Mouse (Mus musculus): Measurements from ENCODE around the gene Gm10663.

Gm10663 gene

DNA sequence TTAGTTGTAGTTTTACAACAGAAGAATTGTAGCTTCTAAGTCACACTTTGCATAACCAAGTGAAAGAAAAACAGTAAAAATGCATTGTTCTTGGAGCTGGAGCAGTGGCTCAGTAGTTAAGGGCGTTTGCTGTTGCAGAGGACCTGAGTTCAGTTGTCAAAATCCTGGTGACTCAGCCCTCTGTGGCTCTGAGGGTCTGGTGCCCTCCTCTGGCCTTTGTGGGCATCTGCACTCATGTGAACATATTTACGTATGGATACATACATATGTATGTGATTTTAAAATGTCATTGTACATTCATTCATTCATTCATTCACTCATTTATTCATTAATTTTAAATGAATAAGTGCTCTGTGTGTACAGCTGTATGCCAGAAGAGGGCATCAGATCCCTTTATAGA, 10.8 kb downstream of the Gm10663 start:
- in situ Hi-C loops (cut with MboI, MseI) = no loop called here

GRCm38 (mm10) chr8:65087711-65088110, 12.9 kb downstream of the Gm10663 start:
- in situ Hi-C loops (cut with MboI, MseI) = no loop called here

DNA sequence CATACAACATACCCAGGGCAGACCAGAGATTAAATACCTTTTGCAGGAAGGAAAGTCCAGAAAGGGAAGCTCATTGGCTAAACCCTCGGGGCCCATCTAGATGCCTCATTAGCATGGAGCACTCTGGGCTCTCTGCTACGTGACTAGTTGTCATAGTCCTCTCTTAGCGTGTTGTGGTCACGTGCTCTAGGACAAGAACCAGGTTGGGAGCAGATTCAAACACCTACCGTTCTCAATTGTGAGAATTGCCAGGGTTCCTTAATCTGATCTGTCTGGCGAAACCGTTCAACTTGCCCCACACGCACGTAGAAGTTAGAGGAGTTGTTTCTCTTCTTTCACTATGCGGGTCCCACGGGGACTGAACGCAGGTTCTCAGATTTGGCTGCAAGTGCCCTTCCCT, 13.3 kb downstream of the Gm10663 start:
- in situ Hi-C loops (cut with MboI, MseI) = no loop called here

- in situ Hi-C loops (cut with MboI, MseI) = loop anchor here in 1 of 2 experiments (5.0 kb wide), 1 partner anchor 558 kb away; no protein-coding TSS in a partner anchor
Measured at GRCm38 (mm10) chr8:65089781-65090180, 14.9 kb downstream of the Gm10663 start.

DNA sequence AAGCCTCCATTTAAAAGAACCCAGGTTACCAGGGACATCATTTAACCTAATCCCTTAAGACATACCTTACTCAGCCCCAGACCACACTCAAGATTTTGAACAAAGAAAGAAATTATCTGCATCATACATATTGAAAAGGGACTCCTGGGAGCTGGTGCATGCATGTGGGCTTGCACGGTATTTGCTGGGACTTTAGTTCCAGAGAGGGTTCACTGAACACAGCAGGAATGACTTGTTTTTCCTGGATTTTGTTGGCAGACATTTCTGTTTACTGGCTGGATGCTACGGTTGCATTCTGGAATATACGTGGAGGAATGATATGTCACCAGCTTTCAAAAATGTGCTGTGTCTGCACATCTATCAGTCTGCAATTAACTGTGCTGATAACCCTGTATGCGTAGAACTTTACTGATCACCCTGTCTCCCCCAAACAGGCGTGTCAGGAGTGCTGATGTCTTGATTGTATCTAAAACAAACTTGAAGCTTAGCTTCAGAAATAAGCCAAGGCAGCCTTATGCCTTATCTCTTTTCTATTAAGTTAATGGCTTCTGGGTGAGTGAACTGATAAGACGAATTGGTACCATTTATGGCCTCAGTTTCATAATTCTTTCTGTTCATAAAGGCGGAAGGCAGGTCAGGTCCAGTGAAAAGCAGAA, 23.1 kb downstream of the Gm10663 start:
- in situ Hi-C loops (cut with MboI, MseI) = no loop called here

- in situ Hi-C loops (cut with MboI, MseI) = no loop called here
Measured at GRCm38 (mm10) chr8:65099735-65100134, 24.9 kb downstream of the Gm10663 start.

- in situ Hi-C loops (cut with MboI, MseI) = no loop called here
Measured at GRCm38 (mm10) chr8:65103632-65104031, 28.8 kb downstream of the Gm10663 start.

DNA sequence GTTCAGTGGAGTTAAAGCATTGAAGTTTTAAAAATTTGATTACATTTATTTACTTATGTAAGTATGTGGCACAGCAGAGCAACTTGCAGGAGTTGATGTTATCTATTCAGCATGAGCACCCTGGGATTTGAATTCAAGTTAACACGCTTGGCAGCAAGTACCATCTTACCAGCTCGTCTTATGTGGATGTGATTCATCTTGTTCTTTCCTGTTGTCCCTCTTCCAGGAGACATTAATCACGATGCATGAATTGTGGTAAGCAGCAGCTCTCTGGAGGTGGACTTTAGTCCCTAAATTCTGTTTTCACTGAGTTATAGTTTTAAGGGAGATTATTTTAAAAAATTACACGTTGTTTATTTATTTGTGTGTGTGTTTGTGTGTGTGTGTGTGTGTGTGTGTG, 29.2 kb downstream of the Gm10663 start:
- in situ Hi-C loops (cut with MboI, MseI) = no loop called here

DNA sequence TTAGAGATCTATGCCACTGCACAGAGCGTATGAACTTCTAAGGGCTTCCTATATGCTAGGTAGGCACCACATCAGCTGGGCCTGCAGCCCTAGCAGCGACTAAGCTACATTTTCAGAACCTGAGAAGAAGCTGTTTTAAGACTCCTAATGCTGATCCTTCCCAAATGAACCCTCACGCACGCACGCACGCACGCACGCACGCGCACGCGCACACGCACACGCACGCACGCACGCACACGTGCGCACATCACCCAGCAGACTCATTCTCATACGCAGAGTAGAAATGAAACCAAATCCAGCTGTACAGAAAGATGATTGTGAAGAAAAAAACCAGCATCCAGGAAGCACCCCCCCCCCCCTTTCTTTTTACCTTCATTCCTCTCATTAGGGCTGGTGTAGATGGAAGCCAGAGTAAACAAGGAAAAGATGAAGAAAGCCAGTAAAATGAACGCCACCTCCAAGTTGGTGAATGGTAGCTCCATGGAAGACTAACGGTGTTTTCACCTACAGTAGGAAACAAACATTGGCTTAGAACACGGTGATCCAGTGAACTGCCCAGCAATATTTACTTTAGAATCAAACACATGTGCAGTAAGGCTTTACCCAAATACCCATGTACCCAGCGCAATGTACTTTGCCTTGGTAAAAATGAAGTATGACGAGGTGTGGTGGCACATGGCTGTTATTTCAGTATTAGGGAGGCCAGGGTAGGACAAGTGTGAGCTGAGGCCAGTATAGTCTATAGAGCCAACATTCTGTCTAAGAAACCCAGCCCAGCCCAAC, 33.3 kb downstream of the Gm10663 start:
- in situ Hi-C loops (cut with MboI, MseI) = loop anchor here in 1 of 2 experiments (5.0 kb wide), 1 partner anchor 141 kb away; no protein-coding TSS in a partner anchor

GRCm38 (mm10) chr8:65108936-65109335, 34.1 kb downstream of the Gm10663 start:
- in situ Hi-C loops (cut with MboI, MseI) = loop anchor here in 1 of 2 experiments (5.0 kb wide), 1 partner anchor 142 kb away; no protein-coding TSS in a partner anchor

GRCm38 (mm10) chr8:65110285-65110691, 35.5 kb downstream of the Gm10663 start:
- in situ Hi-C loops (cut with MboI, MseI) = no loop called here

- in situ Hi-C loops (cut with MboI, MseI) = no loop called here
Measured at GRCm38 (mm10) chr8:65112092-65112491, 37.3 kb downstream of the Gm10663 start.

DNA sequence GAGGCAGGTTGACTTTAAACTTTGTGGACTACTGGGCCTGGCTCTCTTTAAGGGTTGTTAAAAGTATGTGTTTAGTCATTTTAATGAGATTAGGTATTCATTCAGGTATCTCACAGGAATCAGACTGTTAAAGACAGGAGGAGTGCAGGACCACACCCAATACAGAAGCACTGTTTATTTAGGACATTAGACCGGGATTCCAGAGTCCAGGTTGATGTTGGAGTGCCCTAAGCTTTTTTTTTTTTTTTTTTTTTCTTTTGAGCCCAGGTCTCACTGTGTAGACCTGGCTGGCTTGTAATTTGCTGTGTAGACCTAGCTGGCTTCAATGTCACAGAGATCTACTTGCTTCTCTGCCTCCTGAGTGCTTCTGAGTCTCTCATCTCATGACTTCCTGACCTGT, 51.2 kb downstream of the Gm10663 start:
- in situ Hi-C loops (cut with MboI, MseI) = no loop called here

DNA sequence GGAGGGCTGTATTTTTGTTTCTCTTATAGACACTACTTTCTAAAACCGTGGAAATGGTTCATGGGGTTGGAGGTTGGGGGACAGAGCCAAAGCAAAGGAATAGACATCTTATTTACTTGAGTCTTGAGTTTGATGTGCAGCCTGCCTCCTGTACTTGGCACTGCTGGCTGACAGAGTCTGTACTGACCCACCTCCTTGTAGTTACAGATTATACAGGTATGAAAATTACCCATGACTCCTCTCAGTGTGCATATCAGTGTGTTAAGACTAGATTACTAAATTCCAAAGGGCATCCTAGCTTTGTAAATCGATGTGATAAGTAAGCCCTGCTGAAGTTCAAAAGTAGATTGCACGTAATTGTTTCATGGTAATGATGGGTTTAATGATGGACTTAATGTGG, 51.6 kb downstream of the Gm10663 start:
- in situ Hi-C loops (cut with MboI, MseI) = no loop called here

All from T-helper 17 cell (primary cell).